Mouse (Mus musculus): ENCODE data around the gene Gm5142. TPM values are rescaled to one million over a fixed set of nuclear protein-coding genes. Genes with fewer than 3 reads are reported as not detected.

Gene Gm5142
- polyA plus RNA-seq (2015; fragmentation: Nextera tagmentation; extraction: Ambion mirVana): not detected in 2 replicates

GRCm38 (mm10) chr14:59178649-59179048 is at the start of gene Gm5142:
Gene Gm5142, minus strand, starts transcription at chr14:59178749.
- Histone ChIP-seq H3K4me1 (no peaks in the 10 kb centered on the region), H3K4me3 (no peak within 1 kb of the TSS), H3K27me3 (no peaks in the 10 kb centered on the region), H3K9me3 (no peaks in the 10 kb centered on the region), H3K4me2 (replicated peaks) (no peak within 1 kb of the TSS), H3K36me3 (no peaks in the 10 kb centered on the region), H3K9ac (no peak within 1 kb of the TSS), H3K27ac (no peak within 1 kb of the TSS)
- WGBS: 88% methylated on average over 3 of the region's 3 CpGs
- ATAC-seq (ENCODE audit: low FRiP score, low read depth): no peak

DNA sequence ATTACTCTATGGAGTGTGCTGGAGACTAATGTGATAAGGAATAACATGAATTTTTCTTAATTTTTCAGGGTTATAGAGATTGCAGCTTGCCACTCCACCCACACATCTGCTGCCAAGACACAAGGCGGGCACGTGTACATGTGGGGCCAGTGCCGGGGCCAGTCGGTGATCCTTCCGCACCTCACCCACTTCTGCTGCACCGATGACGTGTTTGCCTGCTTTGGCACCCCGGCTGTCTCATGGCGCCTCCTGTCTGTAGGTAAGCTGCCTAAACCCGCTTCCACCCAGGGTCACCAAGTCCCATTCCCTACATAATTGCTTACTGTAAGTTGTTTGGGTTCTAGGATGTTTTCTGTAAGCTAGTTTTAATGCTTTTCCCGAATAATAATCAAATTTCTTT is 47.7 kb upstream of the Gm5142 start:
- H3K9me3 ChIP-seq: no peaks in the 10 kb centered on the region
- no peak overlapping the region for H3K9ac ChIP-seq
- 90% methylated on average over 11 of the region's 11 CpGs for WGBS
- H3K36me3 ChIP-seq: peaks cover 95% of the 10 kb centered on the region
- no peak overlapping the region for H3K4me3 ChIP-seq
- no peaks in the 10 kb centered on the region for H3K27me3 ChIP-seq
- no peak overlapping the region for H3K27ac ChIP-seq
- no peaks in the 10 kb centered on the region for H3K4me1 ChIP-seq
- no peak overlapping the region for H3K4me2 ChIP-seq (replicated peaks)
- no peak for ATAC-seq (ENCODE audit: low FRiP score, low read depth)

GRCm38 (mm10) chr14:59219241-59219640 is 40.7 kb upstream of the Gm5142 start:
- Histone ChIP-seq H3K9ac (no peak overlapping the region), H3K4me3 (no peak overlapping the region), H3K4me2 (replicated peaks) (no peak overlapping the region), H3K27ac (no peak overlapping the region), H3K36me3 (peaks cover 86% of the 10 kb centered on the region), H3K9me3 (no peaks in the 10 kb centered on the region), H3K4me1 (no peaks in the 10 kb centered on the region), H3K27me3 (no peaks in the 10 kb centered on the region)
- WGBS: 78% methylated on average over 3 of the region's 3 CpGs
- ATAC-seq (ENCODE audit: low FRiP score, low read depth): no peak

DNA sequence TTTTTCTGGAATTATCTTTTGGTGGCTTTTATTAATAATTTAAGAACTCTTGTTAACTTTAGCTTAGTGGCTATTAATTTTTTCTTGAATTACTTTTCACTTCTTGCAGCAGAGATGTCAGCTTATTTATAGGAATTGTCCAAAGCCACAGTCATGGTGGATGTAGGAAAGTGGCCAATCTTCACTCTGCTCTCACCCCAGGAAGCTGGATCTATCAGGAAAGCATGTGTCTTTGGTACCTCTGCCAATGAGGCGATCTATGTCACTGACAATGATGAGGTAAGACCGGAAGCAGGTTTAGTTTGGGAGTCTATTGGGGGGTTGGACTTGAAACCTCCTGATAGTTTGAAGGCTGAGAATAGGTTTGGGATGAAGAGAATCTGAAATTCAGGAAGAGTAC is 31.3 kb upstream of the Gm5142 start:
- Histone ChIP-seq H3K4me3 (no peak overlapping the region), H3K36me3 (peaks cover 40% of the 10 kb centered on the region), H3K9ac (no peak overlapping the region), H3K4me1 (peaks cover 31% of the 10 kb centered on the region), H3K27me3 (no peaks in the 10 kb centered on the region), H3K4me2 (replicated peaks) (no peak overlapping the region), H3K9me3 (no peaks in the 10 kb centered on the region), H3K27ac (no peak overlapping the region)
- 97% methylated on average over 2 of the region's 2 CpGs for WGBS
- no peak for ATAC-seq (ENCODE audit: low FRiP score, low read depth)

- Histone ChIP-seq H3K36me3 (peaks cover 34% of the 10 kb centered on the region), H3K9ac (no peak overlapping the region), H3K4me1 (peaks cover 39% of the 10 kb centered on the region), H3K27me3 (no peaks in the 10 kb centered on the region), H3K4me3 (no peak overlapping the region), H3K4me2 (replicated peaks) (no peak overlapping the region), H3K27ac (no peak overlapping the region), H3K9me3 (no peaks in the 10 kb centered on the region)
- 86% methylated on average over 7 of the region's 7 CpGs for WGBS
- ATAC-seq (ENCODE audit: low FRiP score, low read depth): no peak
These were observed 30.5 kb upstream of the Gm5142 start for GRCm38 (mm10) chr14:59209003-59209402.

DNA sequence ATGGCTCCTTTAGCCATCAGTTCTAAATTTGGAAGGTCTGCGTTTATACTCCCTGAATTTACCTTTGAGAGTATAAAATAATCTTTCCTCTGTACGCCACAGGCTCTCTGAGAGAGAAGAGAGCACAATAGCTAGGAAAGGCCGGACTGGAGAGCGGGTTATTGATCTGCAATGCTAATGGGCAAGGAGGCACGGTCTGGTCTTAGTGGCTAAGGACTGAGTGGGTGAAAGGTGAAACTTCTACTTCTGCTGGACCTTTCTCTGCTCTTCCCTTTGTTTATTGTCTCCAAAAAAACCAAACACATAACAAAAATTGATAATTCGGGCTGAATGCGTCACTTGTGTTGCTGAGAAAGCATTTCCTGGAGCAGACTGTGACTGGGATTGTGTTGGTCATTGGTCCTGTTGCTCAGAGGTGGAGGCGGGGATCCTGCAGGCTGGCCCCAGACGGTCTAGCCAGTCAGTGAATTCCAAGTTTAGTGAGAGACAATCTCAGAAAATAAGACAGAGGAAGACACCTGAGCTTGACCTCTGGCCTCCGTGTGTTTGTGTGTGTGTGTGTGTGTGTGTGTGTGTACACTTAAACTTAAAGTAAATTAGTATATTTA is 27.5 kb upstream of the Gm5142 start:
- H3K4me3 ChIP-seq: no peak overlapping the region
- no peak for ATAC-seq (ENCODE audit: low FRiP score, low read depth)
- WGBS: 67% methylated on average over 10 of the region's 10 CpGs

GRCm38 (mm10) chr14:59205461-59205860 is 26.9 kb upstream of the Gm5142 start:
- H3K27ac ChIP-seq: no peak overlapping the region
- H3K27me3 ChIP-seq: no peaks in the 10 kb centered on the region
- peak overlapping the region; percentile 16 for H3K4me2 ChIP-seq (replicated peaks)
- 0 out of 2 replicates have a peak overlapping the region, but pooled peaks have one; percentile 13 for H3K9ac ChIP-seq
- WGBS: 27% methylated on average over 7 of the region's 7 CpGs
- H3K4me3 ChIP-seq: no peak overlapping the region
- no peak for ATAC-seq (ENCODE audit: low FRiP score, low read depth)
- H3K4me1 ChIP-seq: peaks cover 53% of the 10 kb centered on the region
- no peaks in the 10 kb centered on the region for H3K9me3 ChIP-seq
- H3K36me3 ChIP-seq: peaks cover 7% of the 10 kb centered on the region

More for the DNA sequence above, 27.5 kb upstream of the Gm5142 start:
- H3K4me2 ChIP-seq (replicated peaks): 0 out of 2 replicates have a peak overlapping the region, but pooled peaks have one; percentile 16
- H3K9ac ChIP-seq: no peak overlapping the region
- no peaks in the 10 kb centered on the region for H3K27me3 ChIP-seq
- H3K9me3 ChIP-seq: no peaks in the 10 kb centered on the region
- no peak overlapping the region for H3K27ac ChIP-seq
- peaks cover 12% of the 10 kb centered on the region for H3K36me3 ChIP-seq
- peaks cover 53% of the 10 kb centered on the region for H3K4me1 ChIP-seq

DNA sequence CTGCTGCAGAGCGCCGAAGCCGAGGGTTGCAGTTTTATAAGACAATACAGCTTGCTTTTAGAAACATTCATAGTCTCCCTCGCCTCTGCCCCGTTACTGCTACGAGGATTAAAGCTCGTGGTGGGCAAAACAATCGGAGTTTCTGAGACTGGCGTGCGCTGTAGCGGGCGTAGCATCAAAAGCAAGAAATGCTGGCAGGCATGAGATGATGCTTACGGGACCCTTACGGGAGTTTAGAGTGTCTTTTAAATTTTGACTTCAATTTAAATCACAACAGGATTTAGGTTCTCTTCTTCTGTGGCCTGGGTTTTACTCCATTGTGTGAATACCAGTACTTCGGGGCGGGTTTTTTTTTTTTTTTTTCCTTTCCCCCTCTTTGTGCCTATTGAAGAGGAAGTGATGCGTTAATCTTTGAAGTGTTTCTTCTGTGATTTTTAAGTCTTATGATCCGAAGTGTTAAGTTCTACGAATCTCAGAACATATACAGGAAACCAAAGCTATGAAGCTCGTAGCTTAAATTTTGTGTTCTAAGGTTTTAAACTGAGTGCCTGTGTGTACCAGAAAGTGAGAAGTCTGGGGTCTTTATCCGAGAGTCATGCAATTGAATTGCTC is 23.2 kb upstream of the Gm5142 start:
- ATAC-seq (ENCODE audit: low FRiP score, low read depth): no peak
- Histone ChIP-seq H3K27me3 (no peaks in the 10 kb centered on the region), H3K27ac (peak overlapping the region; percentile 96), H3K4me2 (replicated peaks) (peak overlapping the region; percentile 80), H3K4me3 (peak overlapping the region; percentile 86), H3K4me1 (peaks cover 40% of the 10 kb centered on the region), H3K9ac (peak overlapping the region; percentile 96), H3K9me3 (no peaks in the 10 kb centered on the region), H3K36me3 (no peaks in the 10 kb centered on the region)
- WGBS: under 1% methylated on average over 21 of the region's 21 CpGs

DNA sequence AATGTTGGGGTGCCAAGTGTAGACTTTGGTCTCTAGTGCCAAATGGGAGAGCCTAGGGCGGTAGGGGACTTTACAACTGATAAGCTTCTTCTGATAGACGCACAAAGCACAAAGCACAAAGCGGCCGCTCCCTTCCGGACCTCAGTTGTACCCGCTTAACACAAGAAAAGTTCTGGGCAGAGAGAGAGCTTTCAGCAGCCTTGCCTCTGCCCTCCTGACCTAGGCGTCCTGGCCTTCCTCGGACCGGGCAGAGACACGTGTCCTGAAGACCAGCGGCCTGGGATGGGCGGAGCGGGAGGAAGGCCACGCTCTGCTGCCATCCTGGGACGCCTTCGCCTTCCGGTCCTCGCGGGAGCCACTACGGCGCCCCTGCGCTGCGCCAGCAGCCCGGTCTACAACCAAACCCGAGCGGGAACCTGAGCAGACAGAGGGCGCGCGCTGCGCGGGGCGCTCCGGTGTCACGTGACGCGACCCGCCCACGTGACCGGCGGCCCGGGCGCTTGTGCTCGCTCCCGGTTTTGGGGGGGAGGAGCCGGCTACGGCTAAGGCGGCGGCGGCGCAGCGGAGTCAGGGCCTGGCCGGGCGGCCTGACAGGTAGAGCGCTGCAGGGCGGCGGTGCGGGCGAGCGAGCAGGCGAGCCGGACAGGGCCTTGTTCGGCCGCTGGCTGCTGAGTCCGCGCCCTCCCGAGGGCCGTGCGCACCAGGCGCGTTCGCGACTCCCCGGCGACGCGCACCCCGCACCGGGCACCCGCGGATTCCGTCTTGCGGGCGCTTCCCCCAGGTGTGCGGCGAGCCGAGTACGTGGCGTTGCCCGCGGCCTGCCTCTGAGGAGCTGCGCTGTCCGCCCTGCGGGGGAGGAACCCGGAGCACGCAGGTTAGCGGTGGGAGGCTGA is 22.4 kb upstream of the Gm5142 start, which contains the start of gene Rcbtb1:
TSS of gene Rcbtb1 (plus strand) at position 499 of the 893 bp plus-strand sequence.
- ATAC-seq (ENCODE audit: low FRiP score, low read depth): peak; percentile 95
- Histone ChIP-seq H3K9me3 (no peaks in the 10 kb centered on the region), H3K9ac (peak within 1 kb of the TSS; percentile 96), H3K4me2 (replicated peaks) (peak within 1 kb of the TSS; percentile 80), H3K4me1 (peaks cover 33% of the 10 kb centered on the region), H3K4me3 (peak within 1 kb of the TSS; percentile 86), H3K27me3 (no peaks in the 10 kb centered on the region), H3K36me3 (no peaks in the 10 kb centered on the region), H3K27ac (peak within 1 kb of the TSS; percentile 96)
- WGBS: under 1% methylated on average over 79 of the region's 96 CpGs

GRCm38 (mm10) chr14:59186121-59186520 is 7.6 kb upstream of the Gm5142 start:
- no peaks in the 10 kb centered on the region for H3K27me3 ChIP-seq
- 92% methylated on average over 2 of the region's 2 CpGs for WGBS
- no peak overlapping the region for H3K9ac ChIP-seq
- no peak overlapping the region for H3K27ac ChIP-seq
- ATAC-seq (ENCODE audit: low FRiP score, low read depth): no peak
- no peak overlapping the region for H3K4me2 ChIP-seq (replicated peaks)
- no peak overlapping the region for H3K4me3 ChIP-seq
- no peaks in the 10 kb centered on the region for H3K9me3 ChIP-seq
- H3K36me3 ChIP-seq: no peaks in the 10 kb centered on the region
- no peaks in the 10 kb centered on the region for H3K4me1 ChIP-seq

DNA sequence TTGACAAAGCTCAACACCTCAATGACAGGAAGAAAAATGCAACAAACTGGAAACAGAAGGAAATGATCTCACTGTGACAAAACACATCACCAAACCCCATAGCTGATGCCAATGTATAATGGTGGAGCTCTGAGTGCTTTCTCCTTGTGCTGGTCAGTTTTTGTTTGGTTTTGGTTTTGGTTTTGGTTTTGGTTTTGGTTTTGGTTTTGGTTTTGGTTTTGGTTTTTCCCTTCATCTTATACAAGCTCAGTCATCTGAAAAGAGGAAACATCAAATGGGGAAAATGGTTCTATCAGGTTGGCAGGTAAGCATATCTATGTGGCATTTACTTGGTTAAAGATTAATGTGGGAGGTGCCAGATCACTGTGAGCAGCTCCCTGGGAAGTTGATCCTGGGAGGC is 7.0 kb upstream of the Gm5142 start:
- no peak overlapping the region for H3K4me3 ChIP-seq
- no peak overlapping the region for H3K27ac ChIP-seq
- no peak for ATAC-seq (ENCODE audit: low FRiP score, low read depth)
- no peak overlapping the region for H3K4me2 ChIP-seq (replicated peaks)
- no peaks in the 10 kb centered on the region for H3K9me3 ChIP-seq
- H3K27me3 ChIP-seq: no peaks in the 10 kb centered on the region
- H3K36me3 ChIP-seq: no peaks in the 10 kb centered on the region
- H3K9ac ChIP-seq: no peak overlapping the region
- H3K4me1 ChIP-seq: no peaks in the 10 kb centered on the region

GRCm38 (mm10) chr14:59182732-59183131 is 4.2 kb upstream of the Gm5142 start:
- no peaks in the 10 kb centered on the region for H3K27me3 ChIP-seq
- no peak for ATAC-seq (ENCODE audit: low FRiP score, low read depth)
- H3K4me3 ChIP-seq: no peak overlapping the region
- WGBS: 85% methylated on average over 2 of the region's 2 CpGs
- H3K4me1 ChIP-seq: no peaks in the 10 kb centered on the region
- no peak overlapping the region for H3K27ac ChIP-seq
- H3K9me3 ChIP-seq: no peaks in the 10 kb centered on the region
- no peaks in the 10 kb centered on the region for H3K36me3 ChIP-seq
- no peak overlapping the region for H3K4me2 ChIP-seq (replicated peaks)
- H3K9ac ChIP-seq: no peak overlapping the region
